Mouse (Mus musculus) ES-E14 (cell line): ENCODE results near the gene Nucb1. TPM values are rescaled to one million over a fixed set of nuclear protein-coding genes. Genes with fewer than 3 reads are reported as not detected.
A peak's percentile ranks its signal among the peaks of the same experiment; 100 is the strongest.

Experiments
- DNase-seq: peaks from one replicate; pipeline ENCODE4 v3.0.0-alpha.2; 2013; ENCODE audit warnings: low read depth, low spot score
- H3K27ac ChIP-seq: 2 replicates; pipeline ENCODE4 v1.5.1; 2012; ENCODE audit warnings: low read depth, mild to moderate bottlenecking, low read length, moderate library complexity, mixed read lengths; ENCODE audit not compliant: poor library complexity, insufficient read depth, severe bottlenecking
- H3K36me3 ChIP-seq: 2 replicates; pipeline ENCODE4 v1.6.1; 2012; ENCODE audit warnings: mild to moderate bottlenecking, low read length, moderate library complexity, mixed read lengths; ENCODE audit not compliant: control insufficient read depth, poor library complexity, insufficient read depth, severe bottlenecking
- H3K4me1 ChIP-seq, 2 experiments: fragments of 150-350 bp in 1 of 2; sonication (generic) in 1 of 2; 2 replicates each; pipeline ENCODE4 v1.6.1; 2012; ENCODE audit warnings: low read length in 2 of 2, mild to moderate bottlenecking in 1 of 2, mixed read lengths in 1 of 2; ENCODE audit not compliant: control insufficient read depth in 2 of 2, insufficient read depth in 2 of 2, poor library complexity in 1 of 2
- H3K4me3 ChIP-seq, 2 experiments: fragments of 150-350 bp in 1 of 2; sonication (generic) in 1 of 2; 2 replicates each; pipeline ENCODE4 v1.5.1; 2012; ENCODE audit warnings: low read length in 2 of 2, low read depth in 1 of 2, mild to moderate bottlenecking in 1 of 2, mixed read lengths in 1 of 2; ENCODE audit not compliant: insufficient read depth in 1 of 2, poor library complexity in 1 of 2, severe bottlenecking in 1 of 2
- H3K9ac ChIP-seq: 2 replicates; pipeline ENCODE4 v1.6.1; 2012; ENCODE audit warnings: low read depth, mild to moderate bottlenecking, low read length, mixed read lengths; ENCODE audit not compliant: poor library complexity, insufficient read depth, severe bottlenecking
- H3K9me3 ChIP-seq: fragments of 150-350 bp; sonication (generic); 2 replicates; pipeline ENCODE4 v1.6.1; 2012; ENCODE audit warnings: low read depth, mild to moderate bottlenecking, low read length; ENCODE audit not compliant: control insufficient read depth, insufficient read depth
- CHD2 ChIP-seq: IDR thresholded peaks from 2 replicates; pipeline ENCODE4 v1.6.1; 2014; ENCODE audit warnings: mild to moderate bottlenecking, low read depth, low read length, inconsistent platforms
- HCFC1 ChIP-seq: IDR thresholded peaks from 2 replicates; pipeline ENCODE4 v1.6.1; 2012; ENCODE audit warnings: low read length, inconsistent platforms, borderline replicate concordance; ENCODE audit not compliant: insufficient read depth
- MAFK ChIP-seq: IDR thresholded peaks from 2 replicates; pipeline ENCODE4 v1.6.1; 2014; ENCODE audit warnings: mild to moderate bottlenecking, low read depth, low read length, inconsistent platforms; ENCODE audit not compliant: insufficient read depth
- ZC3H11A ChIP-seq: IDR thresholded peaks from 2 replicates; pipeline ENCODE4 v1.6.1; 2012; ENCODE audit warnings: low read depth, mild to moderate bottlenecking, inconsistent platforms, low read length, borderline replicate concordance
- ZNF384 ChIP-seq: IDR thresholded peaks from 2 replicates; pipeline ENCODE4 v1.6.1; 2012; ENCODE audit warnings: low read depth, low read length, inconsistent platforms
- in situ Hi-C, 2 experiments: fragments of 600-800 bp; cut with MboI; formaldehyde crosslinking; loops; one replicate each; pipeline ENCODE4 v1.15.1; 2025; ENCODE audit warnings: low sequenced_read_pairs in 2 of 2, inconsistent platforms in 1 of 2; ENCODE audit not compliant: unreplicated experiment in 2 of 2
- total RNA-seq: library from RNA; depleted of rRNA; stranded (reverse); fragments of 300-350 nt; gene quantifications from 2 replicates; pipeline ENCODE4 v1.2.3, GENCODE M21; 2012

Gene Nucb1
- total RNA-seq, 1 experiment = 131 TPM

DNA sequence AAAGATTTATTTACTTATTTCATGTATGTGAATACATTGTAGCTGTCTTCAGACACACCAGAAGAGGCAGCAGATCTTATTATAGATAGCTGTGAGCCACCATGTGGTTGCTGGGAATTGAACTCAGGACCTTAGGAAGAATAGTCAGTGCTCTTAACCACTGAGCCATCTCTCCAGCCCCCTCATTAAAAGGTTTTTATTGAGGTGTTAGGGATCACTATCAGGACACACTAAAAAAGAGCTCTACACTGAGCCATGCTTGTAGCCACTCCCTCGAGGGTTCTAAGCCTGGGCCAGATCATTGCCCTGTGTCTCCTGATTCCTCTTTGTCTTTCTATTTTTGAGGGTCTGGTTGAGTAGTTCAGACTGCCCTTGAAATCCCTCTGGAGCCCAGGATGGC, 33.8 kb downstream of the Nucb1 start:
- in situ Hi-C loops = loop anchor here in 1 of 2 experiments (10.0 kb wide), 1 partner anchor 118 kb away; no protein-coding TSS in a partner anchor
- no peak for DNase-seq

DNA sequence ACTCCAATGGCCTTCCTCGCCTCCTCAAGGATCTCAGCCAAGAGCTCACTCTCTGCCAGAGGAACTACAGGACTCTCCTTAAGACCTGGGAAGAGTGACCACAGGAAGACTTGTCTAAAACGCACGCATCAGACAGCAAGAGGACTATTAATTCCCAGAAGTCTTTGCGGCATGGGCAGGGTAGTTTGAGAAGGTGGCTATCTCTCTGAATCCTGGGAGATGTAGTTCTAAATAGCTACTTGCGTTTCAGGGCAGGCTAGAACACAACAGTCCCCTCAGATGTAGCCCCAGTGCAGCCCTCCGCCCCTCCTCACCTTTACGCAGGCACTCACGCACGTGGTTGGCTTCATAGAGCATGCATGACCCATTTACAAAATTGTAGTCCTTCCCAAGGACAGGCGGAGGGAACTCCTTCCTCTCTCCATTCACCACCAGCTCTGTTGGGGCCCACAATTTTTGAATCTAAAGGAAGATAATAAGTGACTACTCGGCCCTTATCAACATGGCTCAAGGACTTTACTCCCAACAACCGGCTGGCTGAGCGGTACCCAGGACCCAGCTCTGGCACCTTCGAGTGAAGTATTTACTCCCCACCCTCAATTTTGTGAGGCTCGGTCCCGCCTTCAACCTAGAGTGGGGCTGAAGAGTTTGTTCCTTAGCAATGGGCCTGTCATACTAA, 34.8 kb downstream of the Nucb1 start:
- in situ Hi-C loops = loop anchor here in 1 of 2 experiments (10.0 kb wide), 1 partner anchor 119 kb away; no protein-coding TSS in a partner anchor
- Histone ChIP-seq H3K27ac (peak overlapping the region; percentile 55; the same call in 1 of the 2 replicates), H3K36me3 (peaks cover 11% of the 10 kb centered on the region; the same call in 1 of the 2 replicates), H3K4me1 (peaks cover 2 to 4% of the 10 kb centered on the region in 2 experiments; a peak in 2 of 4 replicates), H3K4me3 (peak overlapping the region; percentile 53 to 69), H3K9me3 (no peaks in the 10 kb centered on the region), H3K9ac (peak overlapping the region; percentile 67; the same call in 1 of the 2 replicates)
- no peak for TF ChIP-seq ZC3H11A
- peak; percentile 93 for TF ChIP-seq HCFC1
- no peak for DNase-seq

More for the DNA sequence above, 33.8 kb downstream of the Nucb1 start:
- Histone ChIP-seq H3K9me3 (no peaks in the 10 kb centered on the region), H3K36me3 (peaks cover 11% of the 10 kb centered on the region; the same call in 1 of the 2 replicates), H3K4me1 (peaks cover 2 to 4% of the 10 kb centered on the region in 2 experiments; a peak in 2 of 4 replicates), H3K9ac (no peak overlapping the region), H3K27ac (no peak overlapping the region), H3K4me3 (no peak overlapping the region)
- TF ChIP-seq ZC3H11A (no peak), CHD2 (no peak), HCFC1 (no peak), ZNF384 (no peak), MAFK (no peak)

DNA sequence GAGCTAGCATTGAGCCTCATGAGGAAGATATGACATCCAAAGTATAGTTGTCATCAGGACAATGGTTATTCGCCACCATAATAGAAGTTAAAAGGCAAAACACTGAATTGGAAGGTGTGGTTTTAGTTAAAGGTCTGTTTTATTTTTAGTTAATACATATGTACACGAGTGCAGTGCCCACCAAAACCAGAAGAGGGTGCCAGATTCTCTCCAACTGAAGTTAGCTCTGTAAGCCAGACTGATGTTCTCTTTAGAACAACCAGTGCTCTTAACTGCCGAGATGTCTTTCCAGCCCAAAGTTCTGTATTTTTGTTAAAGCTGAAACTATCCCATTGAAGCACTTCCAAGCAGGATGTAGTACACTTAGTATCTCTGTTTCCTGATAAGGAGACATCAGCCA, 39.3 kb downstream of the Nucb1 start:
- TF ChIP-seq HCFC1 (no peak), ZC3H11A (peak; percentile 19; the same call in 1 of the 2 replicates), ZNF384 (no peak)
- in situ Hi-C loops = loop anchor here in 1 of 2 experiments (10.0 kb wide), 1 partner anchor 124 kb away; no protein-coding TSS in a partner anchor
- no peak for DNase-seq
- Histone ChIP-seq H3K36me3 (peaks cover 4% of the 10 kb centered on the region; the same call in 1 of the 2 replicates), H3K27ac (no peak overlapping the region), H3K9ac (no peak overlapping the region), H3K4me1 (peaks cover 0 to 7% of the 10 kb centered on the region in 2 experiments; a peak in 3 of 4 replicates), H3K9me3 (no peaks in the 10 kb centered on the region), H3K4me3 (no peak overlapping the region)

- in situ Hi-C loops = no loop called here
- DNase-seq = no peak
- Histone ChIP-seq H3K9me3 (no peaks in the 10 kb centered on the region), H3K36me3 (peaks cover 24% of the 10 kb centered on the region), H3K9ac (peak overlapping the region; percentile 12; the same call in 1 of the 2 replicates), H3K4me3 (peak overlapping the region; percentile 63 to 80), H3K4me1 (peaks cover 0 to 3% of the 10 kb centered on the region in 2 experiments; a peak in 2 of 4 replicates), H3K27ac (no peak overlapping the region; the same call in 1 of the 2 replicates)
- TF ChIP-seq ZNF384 = 0 out of 2 replicates have a peak, but pooled peaks have one; percentile 42
- TF ChIP-seq ZC3H11A = no peak
Observed at GRCm38 (mm10) chr7:45467090-45467670, 43.0 kb downstream of the Nucb1 start.
